Mouse (Mus musculus): ENCODE results near the gene Akap12. TPM values are rescaled to one million over a fixed set of nuclear protein-coding genes. Genes with fewer than 3 reads are reported as not detected.

Gene Akap12
- polyA plus RNA-seq, 1 experiment from 2014 or later, result 59.0 TPM

GRCm38 (mm10) chr10:4398058-4398457, 131.9 kb downstream of the Akap12 start:
- Histone ChIP-seq H3K4me1 (ENCODE audit: control insufficient read depth, insufficient read depth, low read length) (0 out of 2 replicates have a peak, but pooled peaks cover 3% of the 10 kb centered on the region), H3K36me3 (ENCODE audit: control insufficient read depth, insufficient read depth, low read length) (peaks cover 9% of the 10 kb centered on the region), H3K27ac (ENCODE audit: low read length) (no peak overlapping the region), H3K27me3 (ENCODE audit: control insufficient read depth, insufficient read depth, low read length) (no peaks in the 10 kb centered on the region), H3K9me3 (ENCODE audit: control insufficient read depth, low read depth, low read length) (no peaks in the 10 kb centered on the region), H3K4me2 (replicated peaks; ENCODE audit: low read depth, low read length) (no peak overlapping the region), H3K9ac (replicated peaks; ENCODE audit: low read depth, low read length) (no peak overlapping the region), H3K4me3 (ENCODE audit: low read depth, low read length) (no peak overlapping the region)
- WGBS, result 80% methylated on average over 5 of the region's 5 CpGs
- no peak for ATAC-seq (ENCODE audit: insufficient number of reproducible peaks, insufficient read depth, low FRiP score, low read depth)

GRCm38 (mm10) chr10:4404895-4405491, 138.8 kb downstream of the Akap12 start:
- H3K27me3 ChIP-seq (ENCODE audit: control insufficient read depth, insufficient read depth, low read length), result no peaks in the 10 kb centered on the region
- H3K4me1 ChIP-seq (ENCODE audit: control insufficient read depth, insufficient read depth, low read length), result no peaks in the 10 kb centered on the region
- ATAC-seq (ENCODE audit: insufficient number of reproducible peaks, insufficient read depth, low FRiP score, low read depth), result no peak
- WGBS, result 63% methylated on average over 5 of the region's 5 CpGs
- H3K36me3 ChIP-seq (ENCODE audit: control insufficient read depth, insufficient read depth, low read length), result peaks cover 30% of the 10 kb centered on the region
- H3K9me3 ChIP-seq (ENCODE audit: control insufficient read depth, low read depth, low read length), result no peaks in the 10 kb centered on the region
- H3K4me3 ChIP-seq (ENCODE audit: low read depth, low read length), result no peak overlapping the region
- H3K4me2 ChIP-seq (replicated peaks; ENCODE audit: low read depth, low read length), result no peak overlapping the region
- no peak overlapping the region for H3K9ac ChIP-seq (replicated peaks; ENCODE audit: low read depth, low read length)
- no peak overlapping the region for H3K27ac ChIP-seq (ENCODE audit: low read length)

- Histone ChIP-seq H3K27me3 (ENCODE audit: control insufficient read depth, insufficient read depth, low read length) (no peaks in the 10 kb centered on the region), H3K9me3 (ENCODE audit: control insufficient read depth, low read depth, low read length) (no peaks in the 10 kb centered on the region), H3K4me3 (ENCODE audit: low read depth, low read length) (no peak overlapping the region), H3K36me3 (ENCODE audit: control insufficient read depth, insufficient read depth, low read length) (peaks cover 35% of the 10 kb centered on the region), H3K27ac (ENCODE audit: low read length) (no peak overlapping the region), H3K4me2 (replicated peaks; ENCODE audit: low read depth, low read length) (no peak overlapping the region), H3K4me1 (ENCODE audit: control insufficient read depth, insufficient read depth, low read length) (no peaks in the 10 kb centered on the region), H3K9ac (replicated peaks; ENCODE audit: low read depth, low read length) (no peak overlapping the region)
- ATAC-seq (ENCODE audit: insufficient number of reproducible peaks, insufficient read depth, low FRiP score, low read depth), result no peak
- WGBS, result 84% methylated on average over 5 of the region's 5 CpGs
Observed at GRCm38 (mm10) chr10:4405511-4405910, 139.3 kb downstream of the Akap12 start.

GRCm38 (mm10) chr10:4407191-4407590, 141.0 kb downstream of the Akap12 start:
- Histone ChIP-seq H3K9me3 (ENCODE audit: control insufficient read depth, low read depth, low read length) (no peaks in the 10 kb centered on the region), H3K4me3 (ENCODE audit: low read depth, low read length) (no peak overlapping the region), H3K36me3 (ENCODE audit: control insufficient read depth, insufficient read depth, low read length) (peaks cover 44% of the 10 kb centered on the region), H3K27me3 (ENCODE audit: control insufficient read depth, insufficient read depth, low read length) (no peaks in the 10 kb centered on the region), H3K27ac (ENCODE audit: low read length) (no peak overlapping the region), H3K9ac (replicated peaks; ENCODE audit: low read depth, low read length) (no peak overlapping the region), H3K4me1 (ENCODE audit: control insufficient read depth, insufficient read depth, low read length) (no peaks in the 10 kb centered on the region), H3K4me2 (replicated peaks; ENCODE audit: low read depth, low read length) (no peak overlapping the region)
- ATAC-seq (ENCODE audit: insufficient number of reproducible peaks, insufficient read depth, low FRiP score, low read depth), result no peak
- 81% methylated on average over 1 of the region's 1 CpGs for WGBS

Other genes with a start within 250 kb of the Akap12 start
- gene Zbtb2, start 121.7 kb downstream of the Akap12 start, polyA plus RNA-seq (2014; fragmentation: Nextera tagmentation; extraction: Ambion mirVana), result 14.5 and 15.6 TPM in 2 replicates
- gene Rmnd1, start 166.0 kb downstream of the Akap12 start, polyA plus RNA-seq (2014; fragmentation: Nextera tagmentation; extraction: Ambion mirVana), result 53.4 and 55.1 TPM in 2 replicates
- gene Armt1, start 166.1 kb downstream of the Akap12 start, polyA plus RNA-seq (2014; fragmentation: Nextera tagmentation; extraction: Ambion mirVana), result 16.6 and 18.5 TPM in 2 replicates
- gene Ccdc170, start 216.1 kb downstream of the Akap12 start, polyA plus RNA-seq (2014; fragmentation: Nextera tagmentation; extraction: Ambion mirVana), result 0.14 TPM in 1 of 2 replicates, not detected in the other